In genomic region chr5:137287953-137288743, GRCm38 (mm10) we compare ENCODE assay signal across 7 mouse cellular contexts. TPM values are rescaled to one million over a fixed set of nuclear protein-coding genes. Genes with fewer than 3 reads are reported as not detected.
DNase-seq lines count a peak whose midpoint lies in the region; ATAC-seq lines count a peak whose summit lies in the region.

No protein-coding gene starts in this region.

- 0 out of 2 replicates have a peak overlapping the region, but pooled peaks have one; percentile 36 for H3K27ac ChIP-seq in forebrain, embryonic 15.5 days (replicated peaks)
- H3K27ac ChIP-seq in midbrain, embryonic 13.5 days = peak overlapping the region; percentile 64
- no peak overlapping the region; the same call in 1 of the 2 replicates for H3K27ac ChIP-seq in stomach, embryonic 16.5 days (ENCODE audit: low read length)

- DNase-seq in layer of hippocampus, adult 11-12 months (ENCODE audit: low spot score) = peak; percentile 64
- DNase-seq in layer of hippocampus, adult 9-10 months (ENCODE audit: low spot score) = no peak
- DNase-seq in cerebellum, adult 18-20 months = peak; percentile 61 to 72
- DNase-seq in layer of hippocampus, adult 8-10 months (ENCODE audit: low spot score in 2 of 2) = peak; percentile 65 to 69

- under 1% methylated on average over 50 of the region's 65 CpGs for WGBS in forebrain, embryonic 15.5 days
- under 1% methylated on average over 56 of the region's 65 CpGs for WGBS in midbrain, embryonic 13.5 days
- WGBS in stomach, embryonic 16.5 days = under 1% methylated on average over 48 of the region's 65 CpGs

- H3K4me3 ChIP-seq in forebrain, embryonic 15.5 days = peak overlapping the region; percentile 53
- H3K4me3 ChIP-seq in midbrain, embryonic 13.5 days (replicated peaks) = peak overlapping the region; percentile 54
- H3K4me3 ChIP-seq in stomach, embryonic 16.5 days (replicated peaks; ENCODE audit: low read length) = peak overlapping the region; percentile 46

- H3K9ac ChIP-seq in forebrain, embryonic 15.5 days (replicated peaks) = peak overlapping the region; percentile 40
- H3K9ac ChIP-seq in midbrain, embryonic 13.5 days (replicated peaks) = peak overlapping the region; percentile 74
- H3K9ac ChIP-seq in stomach, embryonic 16.5 days (ENCODE audit: low read length) = peak overlapping the region; percentile 66

- ATAC-seq in forebrain, embryonic 15.5 days (replicated peaks) = peak; percentile 15; the same call in 1 of the 2 replicates
- ATAC-seq in midbrain, embryonic 13.5 days = peak; percentile 38
- peak; percentile 5; the same call in 1 of the 2 replicates for ATAC-seq in stomach, embryonic 16.5 days (ENCODE audit: insufficient read depth, low FRiP score)

- H3K27me3 ChIP-seq in forebrain, embryonic 15.5 days = peaks cover 27% of the 10 kb centered on the region
- peaks cover 50% of the 10 kb centered on the region for H3K27me3 ChIP-seq in midbrain, embryonic 13.5 days
- peaks cover 34% of the 10 kb centered on the region for H3K27me3 ChIP-seq in stomach, embryonic 16.5 days (ENCODE audit: control insufficient read depth, insufficient read depth, low read length)

- no peaks in the 10 kb centered on the region for H3K9me3 ChIP-seq in forebrain, embryonic 15.5 days
- H3K9me3 ChIP-seq in midbrain, embryonic 13.5 days = no peaks in the 10 kb centered on the region
- no peaks in the 10 kb centered on the region for H3K9me3 ChIP-seq in stomach, embryonic 16.5 days (replicated peaks; ENCODE audit: control insufficient read depth, low read length)

- peak overlapping the region; percentile 97 for H3K4me2 ChIP-seq in forebrain, embryonic 15.5 days (replicated peaks)
- peak overlapping the region; percentile 95 for H3K4me2 ChIP-seq in midbrain, embryonic 13.5 days (replicated peaks)
- H3K4me2 ChIP-seq in stomach, embryonic 16.5 days (ENCODE audit: low read depth, low read length) = peak overlapping the region; percentile 75

- H3K4me1 ChIP-seq in forebrain, embryonic 15.5 days = peaks cover 27% of the 10 kb centered on the region
- peaks cover 40% of the 10 kb centered on the region for H3K4me1 ChIP-seq in midbrain, embryonic 13.5 days (replicated peaks)
- H3K4me1 ChIP-seq in stomach, embryonic 16.5 days (ENCODE audit: control insufficient read depth, insufficient read depth, low read length) = peaks cover 36% of the 10 kb centered on the region

- H3K36me3 ChIP-seq in forebrain, embryonic 15.5 days = no peaks in the 10 kb centered on the region
- H3K36me3 ChIP-seq in midbrain, embryonic 13.5 days = no peaks in the 10 kb centered on the region
- H3K36me3 ChIP-seq in stomach, embryonic 16.5 days (ENCODE audit: control insufficient read depth, insufficient read depth, low read length) = no peaks in the 10 kb centered on the region

RNA-seq across cellular contexts. Expression of gene Ache, which starts 0.8 kb away (rescaled TPM):
- 7.7 and 11.2 TPM in 2 replicates for polyA plus RNA-seq in forebrain, embryonic 15.5 days (2015; fragmentation: Nextera tagmentation; extraction: Ambion mirVana)
- 10 to 100 TPM; 61.0 to 73.5 (median 63.6) TPM for total RNA-seq in layer of hippocampus, adult 8-10 months (2022)
- 11.2 and 11.3 TPM in 2 replicates for polyA plus RNA-seq in midbrain, embryonic 13.5 days (2015; fragmentation: Nextera tagmentation; extraction: Ambion mirVana)
- polyA plus RNA-seq in stomach, embryonic 16.5 days (2015; fragmentation: Nextera tagmentation; extraction: Ambion mirVana) = 9.8 and 10.8 TPM in 2 replicates

RNA-seq across cellular contexts. Expression of gene Ufsp1, which starts 6.3 kb away (rescaled TPM):
- polyA plus RNA-seq in forebrain, embryonic 15.5 days (2015; fragmentation: Nextera tagmentation; extraction: Ambion mirVana) = 8.4 and 9.4 TPM in 2 replicates
- total RNA-seq in layer of hippocampus, adult 8-10 months (2022) = 10 to 100 TPM in 3 of 4 experiments, 1 to 10 TPM in 1; 7.4 to 14.7 (median 12.7) TPM
- polyA plus RNA-seq in midbrain, embryonic 13.5 days (2015; fragmentation: Nextera tagmentation; extraction: Ambion mirVana) = 9.7 and 10.0 TPM in 2 replicates
- polyA plus RNA-seq in stomach, embryonic 16.5 days (2015; fragmentation: Nextera tagmentation; extraction: Ambion mirVana) = 7.3 and 8.6 TPM in 2 replicates

RNA-seq across cellular contexts. Expression of gene Srrt, which starts 19.3 kb away (rescaled TPM):
- 118 and 129 TPM in 2 replicates for polyA plus RNA-seq in forebrain, embryonic 15.5 days (2015; fragmentation: Nextera tagmentation; extraction: Ambion mirVana)
- total RNA-seq in layer of hippocampus, adult 8-10 months (2022) = 100 to 1,000 TPM; 220 to 278 (median 242) TPM
- 116 and 123 TPM in 2 replicates for polyA plus RNA-seq in midbrain, embryonic 13.5 days (2015; fragmentation: Nextera tagmentation; extraction: Ambion mirVana)
- 113 and 116 TPM in 2 replicates for polyA plus RNA-seq in stomach, embryonic 16.5 days (2015; fragmentation: Nextera tagmentation; extraction: Ambion mirVana)

RNA-seq across cellular contexts. Expression of gene Trip6, which starts 26.1 kb away (rescaled TPM):
- 19.1 and 21.1 TPM in 2 replicates for polyA plus RNA-seq in forebrain, embryonic 15.5 days (2015; fragmentation: Nextera tagmentation; extraction: Ambion mirVana)
- total RNA-seq in layer of hippocampus, adult 8-10 months (2022) = 1 to 10 TPM; 6.1 to 8.0 (median 6.7) TPM
- polyA plus RNA-seq in midbrain, embryonic 13.5 days (2015; fragmentation: Nextera tagmentation; extraction: Ambion mirVana) = 19.8 and 22.1 TPM in 2 replicates
- polyA plus RNA-seq in stomach, embryonic 16.5 days (2015; fragmentation: Nextera tagmentation; extraction: Ambion mirVana) = 77.6 and 77.8 TPM in 2 replicates

RNA-seq across cellular contexts. Expression of gene Slc12a9, which starts 45.2 kb away (rescaled TPM):
- polyA plus RNA-seq in forebrain, embryonic 15.5 days (2015; fragmentation: Nextera tagmentation; extraction: Ambion mirVana) = 20.1 and 23.1 TPM in 2 replicates
- 10 to 100 TPM; 25.6 to 37.8 (median 32.0) TPM for total RNA-seq in layer of hippocampus, adult 8-10 months (2022)
- 21.8 and 23.4 TPM in 2 replicates for polyA plus RNA-seq in midbrain, embryonic 13.5 days (2015; fragmentation: Nextera tagmentation; extraction: Ambion mirVana)
- polyA plus RNA-seq in stomach, embryonic 16.5 days (2015; fragmentation: Nextera tagmentation; extraction: Ambion mirVana) = 12.6 and 13.7 TPM in 2 replicates
